Mouse (Mus musculus) CH12.LX (cell line): ENCODE data around the gene Gpr83. TPM values are rescaled to one million over a fixed set of nuclear protein-coding genes. Genes with fewer than 3 reads are reported as not detected.

Source experiments
- DNase-seq: peaks from one replicate; pipeline ENCODE4 v3.0.0-alpha.2; 2013; ENCODE audit errors: extremely low read depth
- H3K27ac ChIP-seq: 2 replicates; pipeline ENCODE4 v1.5.1; 2012; ENCODE audit warnings: low read depth, mild to moderate bottlenecking, control low read depth, moderate library complexity; ENCODE audit not compliant: insufficient read depth
- H3K27me3 ChIP-seq: replicated peaks from 2 replicates; pipeline ENCODE3; 2012; ENCODE audit warnings: inconsistent platforms
- H3K36me3 ChIP-seq, 2 experiments: replicated peaks in 1 of 2; 2 replicates each; pipeline versions ENCODE3 to v1.6.1; 2012; ENCODE audit warnings: inconsistent platforms in 1 of 2, low read length in 1 of 2, mild to moderate bottlenecking in 1 of 2, mixed read lengths in 1 of 2, moderate library complexity in 1 of 2; ENCODE audit not compliant: control insufficient read depth in 1 of 2, insufficient read depth in 1 of 2
- H3K4me1 ChIP-seq, 2 experiments: 2 replicates each; pipeline ENCODE4 v1.6.1; 2012; ENCODE audit warnings: inconsistent platforms in 1 of 2, moderate library complexity in 1 of 2; ENCODE audit not compliant: insufficient read depth in 2 of 2, control insufficient read depth in 1 of 2
- H3K4me2 ChIP-seq: 2 replicates; pipeline ENCODE4 v1.6.1; 2012; ENCODE audit warnings: low read depth, mild to moderate bottlenecking, control low read depth; ENCODE audit not compliant: poor library complexity, insufficient read depth, severe bottlenecking
- H3K4me3 ChIP-seq, 3 experiments: fragments of 150-350 bp in 1 of 3; sonication (generic) in 1 of 3; replicated peaks in 1 of 3; 2 replicates each; pipeline versions ENCODE3 to v1.5.1; 2011 to 2012; ENCODE audit warnings: low read depth in 2 of 3, low read length in 2 of 3, mild to moderate bottlenecking in 2 of 3, moderate library complexity in 2 of 3, control low read depth in 1 of 3, improper control_type of control experiment in 1 of 3, inconsistent platforms in 1 of 3, mixed read lengths in 1 of 3; ENCODE audit not compliant: poor library complexity in 1 of 3
- H3K79me2 ChIP-seq: replicated peaks from 2 replicates; pipeline ENCODE4 v1.6.1; 2012; ENCODE audit warnings: mild to moderate bottlenecking, moderate library complexity; ENCODE audit not compliant: control insufficient read depth, poor library complexity, insufficient read depth, severe bottlenecking; ENCODE audit errors: extremely low read depth
- H3K9ac ChIP-seq: 2 replicates; pipeline ENCODE4 v1.6.1; 2012; ENCODE audit warnings: low read depth, mild to moderate bottlenecking, control low read depth, moderate library complexity; ENCODE audit not compliant: insufficient read depth
- H3K9me3 ChIP-seq: replicated peaks from 2 replicates; pipeline ENCODE3; 2012; ENCODE audit warnings: low read length, inconsistent platforms, mixed read lengths
- BHLHE40 ChIP-seq: IDR thresholded peaks from 2 replicates; pipeline ENCODE4 v1.6.1; 2011; ENCODE audit warnings: mild to moderate bottlenecking, low read depth, low read length, improper control_type of control experiment
- CHD2 ChIP-seq: IDR thresholded peaks from 2 replicates; pipeline ENCODE4 v1.6.1; 2011; ENCODE audit warnings: low read length, improper control_type of control experiment
- ELF1 ChIP-seq: IDR thresholded peaks from 2 replicates; pipeline ENCODE4 v1.6.1; 2014; ENCODE audit warnings: low read depth, mild to moderate bottlenecking, inconsistent platforms, low read length, improper control_type of control experiment
- EP300 ChIP-seq: IDR thresholded peaks from 2 replicates; pipeline ENCODE4 v1.6.1; 2011; ENCODE audit warnings: low read length, improper control_type of control experiment
- ETS1 ChIP-seq: conservative IDR thresholded peaks from 2 replicates; pipeline ENCODE4 v1.6.1; 2012; ENCODE audit warnings: low read depth, mild to moderate bottlenecking, inconsistent platforms, low read length, improper control_type of control experiment, moderate library complexity
- HCFC1 ChIP-seq: IDR thresholded peaks from 2 replicates; pipeline ENCODE4 v1.6.1; 2012; ENCODE audit warnings: low read depth, mild to moderate bottlenecking, inconsistent platforms, low read length, improper control_type of control experiment
- IRF4 ChIP-seq: IDR thresholded peaks from 2 replicates; pipeline ENCODE4 v1.6.1; 2014; ENCODE audit warnings: low read depth, mild to moderate bottlenecking, inconsistent platforms, low read length, improper control_type of control experiment
- JUND ChIP-seq: conservative IDR thresholded peaks from 2 replicates; pipeline ENCODE4 v1.6.1; 2011; ENCODE audit warnings: low read depth, low read length, improper control_type of control experiment
- KAT2A ChIP-seq: IDR thresholded peaks from 2 replicates; pipeline ENCODE4 v1.6.1; 2012; ENCODE audit warnings: low read length, improper control_type of control experiment, inconsistent platforms; ENCODE audit not compliant: insufficient replicate concordance
- MAFK ChIP-seq: IDR thresholded peaks from 2 replicates; pipeline ENCODE4 v1.6.1; 2011; ENCODE audit warnings: low read length, improper control_type of control experiment; ENCODE audit not compliant: insufficient replicate concordance
- MAX ChIP-seq: IDR thresholded peaks from 2 replicates; pipeline ENCODE4 v1.6.1; 2011; ENCODE audit warnings: low read length, improper control_type of control experiment
- MXI1 ChIP-seq: IDR thresholded peaks from 2 replicates; pipeline ENCODE4 v1.6.1; 2011; ENCODE audit warnings: mild to moderate bottlenecking, low read depth, low read length, improper control_type of control experiment
- NRF1 ChIP-seq: IDR thresholded peaks from 2 replicates; pipeline ENCODE4 v1.6.1; 2014; ENCODE audit warnings: low read depth, mild to moderate bottlenecking, inconsistent platforms, low read length, improper control_type of control experiment, moderate library complexity
- PAX5 ChIP-seq: IDR thresholded peaks from 2 replicates; pipeline ENCODE4 v1.6.1; 2012; ENCODE audit warnings: low read length, inconsistent platforms, mixed read lengths
- POLR2AphosphoS2 ChIP-seq: IDR thresholded peaks from 2 replicates; pipeline ENCODE4 v1.6.1; 2011; ENCODE audit warnings: low read depth, low read length, improper control_type of control experiment
- RCOR1 ChIP-seq: conservative IDR thresholded peaks from 2 replicates; pipeline ENCODE4 v1.6.1; 2012; ENCODE audit warnings: low read depth, mild to moderate bottlenecking, inconsistent platforms, low read length, improper control_type of control experiment
- SMC3 ChIP-seq: IDR thresholded peaks from 2 replicates; pipeline ENCODE4 v1.6.1; 2011; ENCODE audit warnings: low read depth, low read length, improper control_type of control experiment
- TBP ChIP-seq: conservative IDR thresholded peaks from 2 replicates; pipeline ENCODE4 v1.6.1; 2011; ENCODE audit warnings: low read depth, low read length, improper control_type of control experiment
- UBTF ChIP-seq: IDR thresholded peaks from 2 replicates; pipeline ENCODE4 v1.6.1; 2012; ENCODE audit warnings: low read depth, mild to moderate bottlenecking, inconsistent platforms, low read length, improper control_type of control experiment, moderate library complexity
- ZC3H11A ChIP-seq: IDR thresholded peaks from 2 replicates; pipeline ENCODE4 v1.6.1; 2012; ENCODE audit warnings: low read depth, mild to moderate bottlenecking, inconsistent platforms, low read length, improper control_type of control experiment
- ZMIZ1 ChIP-seq: IDR thresholded peaks from 2 replicates; pipeline ENCODE4 v1.6.1; 2012; ENCODE audit warnings: low read depth, mild to moderate bottlenecking, inconsistent platforms, low read length, improper control_type of control experiment
- dilution Hi-C: fragments of 300-500 bp; cut with MboI; formaldehyde crosslinking; loops from 2 replicates; pipeline ENCODE4 v1.14.3; 2020; ENCODE audit warnings: low sequenced_read_pairs; ENCODE audit not compliant: extremely low pct_unique_long_range_greater_than_20kb, extremely low pct_ligation_motif_present
- in situ Hi-C: fragments of 300-500 bp; cut with MboI; formaldehyde crosslinking; loops from 3 replicates; pipeline ENCODE4 v1.14.3; 2019; ENCODE audit warnings: low sequenced_read_pairs, low pct_ligation_motif_present, low pct_unique_long_range_greater_than_20kb, mixed read lengths
- polyA plus RNA-seq: library from polyadenylated mRNA; unstranded; fragments of >175 nt; gene quantifications from 2 replicates; pipeline ENCODE4 v1.2.1, GENCODE M21; 2012; ENCODE audit warnings: low read depth; ENCODE audit not compliant: insufficient read length
- total RNA-seq, 2 experiments: library from RNA; depleted of rRNA; stranded (reverse); fragments of 300-350 nt in 1 of 2; fragments of >200 nt in 1 of 2; gene quantifications; 2 replicates each; pipeline ENCODE4 v1.2.3; 2012 to 2014

The Gpr83 gene
- total and polyA plus RNA-seq, 3 experiments = not detected

GRCm38 (mm10) chr9:14856922-14857654, 2.9 kb upstream of the Gpr83 start:
- Histone ChIP-seq H3K27me3 (peaks cover 2% of the 10 kb centered on the region), H3K36me3 (no peaks in the 10 kb centered on the region), H3K79me2 (no peaks in the 10 kb centered on the region), H3K4me3 (no peak overlapping the region), H3K9ac (no peak overlapping the region), H3K9me3 (no peaks in the 10 kb centered on the region), H3K4me1 (no peaks in the 10 kb centered on the region), H3K27ac (no peak overlapping the region), H3K4me2 (no peak overlapping the region)
- in situ Hi-C loops = loop anchor here (5.0 kb wide), 1 partner anchor 160 kb away; no protein-coding TSS in a partner anchor
- DNase-seq = no peak
- TF ChIP-seq JUND (no peak), ETS1 (no peak), ELF1 (no peak)
- dilution Hi-C loops = no loop called here

- dilution Hi-C loops (no loop called here), in situ Hi-C loops (loop anchor here (5.0 kb wide), 1 partner anchor 159 kb away; no protein-coding TSS in a partner anchor)
- no peak overlapping the region for H3K27ac ChIP-seq
- H3K27me3 ChIP-seq = peaks cover 2% of the 10 kb centered on the region
- no peaks in the 10 kb centered on the region for H3K9me3 ChIP-seq
- H3K4me3 ChIP-seq = no peak overlapping the region
- no peaks in the 10 kb centered on the region for H3K36me3 ChIP-seq
- no peak for DNase-seq
- no peaks in the 10 kb centered on the region for H3K4me1 ChIP-seq
- no peak overlapping the region for H3K9ac ChIP-seq
- TF ChIP-seq CHD2 (no peak), MAFK (no peak), ZMIZ1 (no peak), EP300 (no peak), PAX5 (no peak), NRF1 (no peak)
- H3K79me2 ChIP-seq = no peaks in the 10 kb centered on the region
- no peak overlapping the region for H3K4me2 ChIP-seq
Observed at GRCm38 (mm10) chr9:14858170-14858706, 1.8 kb upstream of the Gpr83 start.

DNA sequence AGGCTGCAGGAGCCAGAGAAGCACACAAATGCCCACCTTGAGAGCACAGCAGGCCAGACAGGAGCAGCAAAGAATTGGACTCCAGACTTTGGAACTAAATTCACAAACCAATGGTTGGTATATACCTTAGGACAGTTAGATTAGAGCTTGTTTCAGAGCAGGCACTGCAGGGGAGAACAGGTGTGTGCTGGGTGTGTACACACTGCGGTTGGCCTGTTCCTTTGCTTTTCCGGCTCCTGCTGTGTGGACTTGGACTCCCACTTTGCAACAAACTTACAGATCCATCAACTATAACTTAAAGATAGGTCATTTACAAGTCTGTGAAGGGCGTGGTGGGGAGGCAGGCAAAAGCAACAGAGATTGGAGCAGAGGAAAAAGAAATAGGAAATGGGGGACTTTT, 1.2 kb upstream of the Gpr83 start:
- dilution Hi-C loops = no loop called here
- H3K27me3 ChIP-seq = peaks cover 2% of the 10 kb centered on the region
- no peak for DNase-seq

More for the DNA sequence above, 1.2 kb upstream of the Gpr83 start:
- Histone ChIP-seq H3K79me2 (no peaks in the 10 kb centered on the region), H3K9ac (no peak overlapping the region), H3K4me2 (no peak overlapping the region), H3K4me3 (no peak overlapping the region), H3K36me3 (no peaks in the 10 kb centered on the region), H3K9me3 (no peaks in the 10 kb centered on the region)
- in situ Hi-C loops = loop anchor here (5.0 kb wide), 1 partner anchor 159 kb away; no protein-coding TSS in a partner anchor
- TF ChIP-seq RCOR1 (no peak), SMC3 (no peak), CHD2 (no peak), KAT2A (no peak), IRF4 (no peak), ZC3H11A (no peak), UBTF (no peak), ELF1 (no peak), BHLHE40 (no peak), POLR2AphosphoS2 (no peak), TBP (no peak), HCFC1 (no peak), MXI1 (no peak), ETS1 (no peak), MAX (no peak)
- TF ChIP-seq, all 38 proteins: peak for 0
- H3K4me1 ChIP-seq = no peaks in the 10 kb centered on the region
- H3K27ac ChIP-seq = no peak overlapping the region
